Mouse (Mus musculus): ENCODE results near the gene Nlk. TPM values are rescaled to one million over a fixed set of nuclear protein-coding genes. Genes with fewer than 3 reads are reported as not detected.

Nlk gene
- polyA plus RNA-seq, 1 experiment from 2014 or later: 34.4 TPM

GRCm38 (mm10) chr11:78703085-78703484, 5.9 kb upstream of the Nlk start:
- WGBS: 83% methylated on average over 5 of the region's 5 CpGs
- H3K4me3 ChIP-seq (ENCODE audit: low read depth, low read length): no peak overlapping the region
- ATAC-seq (ENCODE audit: low FRiP score) (no peak), DNase-seq (ENCODE audit: low spot score) (no peak)
- no peak overlapping the region for H3K4me2 ChIP-seq (replicated peaks; ENCODE audit: low read depth, low read length)
- no peak overlapping the region for H3K27ac ChIP-seq (ENCODE audit: low read depth, low read length)
- H3K36me3 ChIP-seq (ENCODE audit: control insufficient read depth, insufficient read depth, low read length): no peaks in the 10 kb centered on the region
- H3K9ac ChIP-seq (ENCODE audit: low read depth, low read length): no peak overlapping the region
- no peaks in the 10 kb centered on the region for H3K27me3 ChIP-seq (ENCODE audit: control insufficient read depth, insufficient read depth, low read length)
- H3K4me1 ChIP-seq (replicated peaks; ENCODE audit: control insufficient read depth, insufficient read depth, low read length): no peaks in the 10 kb centered on the region
- no peaks in the 10 kb centered on the region for H3K9me3 ChIP-seq (ENCODE audit: control insufficient read depth, low read length)

GRCm38 (mm10) chr11:78702319-78702718, 5.1 kb upstream of the Nlk start:
- DNase-seq (ENCODE audit: low spot score): no peak
- no peaks in the 10 kb centered on the region for H3K27me3 ChIP-seq (ENCODE audit: control insufficient read depth, insufficient read depth, low read length)
- H3K4me1 ChIP-seq (replicated peaks; ENCODE audit: control insufficient read depth, insufficient read depth, low read length): no peaks in the 10 kb centered on the region
- H3K27ac ChIP-seq (ENCODE audit: low read depth, low read length): no peak overlapping the region
- 79% methylated on average over 3 of the region's 3 CpGs for WGBS
- H3K4me2 ChIP-seq (replicated peaks; ENCODE audit: low read depth, low read length): no peak overlapping the region
- no peaks in the 10 kb centered on the region for H3K36me3 ChIP-seq (ENCODE audit: control insufficient read depth, insufficient read depth, low read length)
- H3K9ac ChIP-seq (ENCODE audit: low read depth, low read length): no peak overlapping the region
- no peak overlapping the region for H3K4me3 ChIP-seq (ENCODE audit: low read depth, low read length)
- no peak for ATAC-seq (ENCODE audit: low FRiP score)
- H3K9me3 ChIP-seq (ENCODE audit: control insufficient read depth, low read length): no peaks in the 10 kb centered on the region

DNA sequence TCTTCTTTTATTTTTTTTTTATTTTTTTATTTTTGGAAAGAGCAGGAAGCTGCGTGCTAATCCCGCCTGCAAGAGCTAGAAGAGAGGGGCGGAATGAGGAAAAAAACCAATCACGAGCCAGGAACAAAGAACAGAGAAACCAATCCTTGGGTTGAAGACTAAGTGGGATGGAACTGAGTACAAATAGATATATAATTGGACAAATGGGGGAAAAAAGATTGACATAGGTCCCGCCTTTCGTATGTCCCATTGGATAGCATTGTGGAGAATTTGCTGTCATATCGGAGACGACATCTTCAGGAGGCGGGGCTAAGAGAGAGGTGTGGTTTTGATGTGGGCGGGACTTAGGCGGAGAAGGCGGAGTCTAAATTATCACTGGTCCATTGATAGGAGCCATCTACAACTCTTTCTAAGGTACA, 589 bp upstream of the Nlk start:
- ATAC-seq (ENCODE audit: low FRiP score): peak; percentile 86
- peak overlapping the region; percentile 88 for H3K4me3 ChIP-seq (ENCODE audit: low read depth, low read length)
- H3K27me3 ChIP-seq (ENCODE audit: control insufficient read depth, insufficient read depth, low read length): no peaks in the 10 kb centered on the region
- H3K9ac ChIP-seq (ENCODE audit: low read depth, low read length): no peak overlapping the region
- H3K4me2 ChIP-seq (replicated peaks; ENCODE audit: low read depth, low read length): 0 out of 2 replicates have a peak overlapping the region, but pooled peaks have one; percentile 25
- no peak overlapping the region for H3K27ac ChIP-seq (ENCODE audit: low read depth, low read length)
- H3K4me1 ChIP-seq (replicated peaks; ENCODE audit: control insufficient read depth, insufficient read depth, low read length): peaks cover 8% of the 10 kb centered on the region
- under 1% methylated on average over 12 of the region's 12 CpGs for WGBS
- H3K36me3 ChIP-seq (ENCODE audit: control insufficient read depth, insufficient read depth, low read length): no peaks in the 10 kb centered on the region
- H3K9me3 ChIP-seq (ENCODE audit: control insufficient read depth, low read length): no peaks in the 10 kb centered on the region
- peak; percentile 95 for DNase-seq (ENCODE audit: low spot score)

GRCm38 (mm10) chr11:78694249-78694648, 2.9 kb downstream of the Nlk start:
- 77% methylated on average over 3 of the region's 3 CpGs for WGBS
- Histone ChIP-seq H3K4me2 (replicated peaks; ENCODE audit: low read depth, low read length) (peak overlapping the region; percentile 8; the same call in 1 of the 2 replicates), H3K9me3 (ENCODE audit: control insufficient read depth, low read length) (no peaks in the 10 kb centered on the region), H3K4me1 (replicated peaks; ENCODE audit: control insufficient read depth, insufficient read depth, low read length) (peaks cover 8% of the 10 kb centered on the region), H3K4me3 (ENCODE audit: low read depth, low read length) (no peak overlapping the region), H3K27ac (ENCODE audit: low read depth, low read length) (no peak overlapping the region), H3K27me3 (ENCODE audit: control insufficient read depth, insufficient read depth, low read length) (no peaks in the 10 kb centered on the region), H3K36me3 (ENCODE audit: control insufficient read depth, insufficient read depth, low read length) (no peaks in the 10 kb centered on the region), H3K9ac (ENCODE audit: low read depth, low read length) (no peak overlapping the region)
- DNase-seq (ENCODE audit: low spot score) (no peak), ATAC-seq (ENCODE audit: low FRiP score) (no peak)

DNA sequence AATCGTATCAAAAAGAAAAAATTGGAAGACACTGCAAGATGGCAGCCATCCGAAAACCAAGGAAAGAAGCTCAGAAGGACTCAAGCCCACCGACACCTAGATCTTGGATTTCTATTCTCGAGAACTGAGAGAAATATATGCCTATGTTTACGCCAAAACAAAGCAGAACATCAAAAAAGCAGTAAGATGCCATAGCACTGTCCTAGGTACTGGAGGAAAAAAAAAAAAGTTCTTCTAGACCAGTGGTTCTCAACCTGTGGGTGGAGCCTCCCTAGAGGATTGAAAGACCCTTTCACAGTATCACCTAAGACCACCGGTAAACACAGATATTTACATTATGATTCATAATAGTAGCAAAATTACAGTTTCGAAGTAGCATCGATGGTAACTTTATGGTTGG, 3.9 kb downstream of the Nlk start:
- H3K36me3 ChIP-seq (ENCODE audit: control insufficient read depth, insufficient read depth, low read length): no peaks in the 10 kb centered on the region
- no peak for ATAC-seq (ENCODE audit: low FRiP score)
- H3K4me3 ChIP-seq (ENCODE audit: low read depth, low read length): no peak overlapping the region
- H3K4me1 ChIP-seq (replicated peaks; ENCODE audit: control insufficient read depth, insufficient read depth, low read length): peaks cover 8% of the 10 kb centered on the region
- H3K27ac ChIP-seq (ENCODE audit: low read depth, low read length): no peak overlapping the region
- H3K9me3 ChIP-seq (ENCODE audit: control insufficient read depth, low read length): no peaks in the 10 kb centered on the region
- H3K27me3 ChIP-seq (ENCODE audit: control insufficient read depth, insufficient read depth, low read length): no peaks in the 10 kb centered on the region
- H3K4me2 ChIP-seq (replicated peaks; ENCODE audit: low read depth, low read length): no peak overlapping the region
- H3K9ac ChIP-seq (ENCODE audit: low read depth, low read length): no peak overlapping the region
- WGBS: 96% methylated on average over 8 of the region's 8 CpGs
- DNase-seq (ENCODE audit: low spot score): no peak

DNA sequence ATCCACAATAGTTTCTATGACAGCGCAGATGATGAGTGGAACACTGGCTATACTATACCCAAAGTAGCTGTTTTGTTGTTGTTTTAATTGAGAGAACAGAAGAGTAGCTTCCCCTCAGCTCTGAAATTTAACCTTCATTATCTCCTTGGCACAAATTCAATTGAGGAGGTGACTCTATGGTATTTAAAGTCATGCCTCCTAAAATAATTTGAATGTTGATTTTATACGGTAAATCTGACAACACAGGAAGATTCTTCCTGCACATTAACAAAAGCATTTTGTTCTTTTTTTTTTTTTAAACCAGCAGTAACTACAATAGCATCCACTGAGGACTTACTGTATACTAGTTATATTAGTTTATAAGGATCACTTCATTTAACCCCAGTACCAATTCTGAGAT, 6.0 kb downstream of the Nlk start:
- peaks cover 8% of the 10 kb centered on the region for H3K4me1 ChIP-seq (replicated peaks; ENCODE audit: control insufficient read depth, insufficient read depth, low read length)
- H3K36me3 ChIP-seq (ENCODE audit: control insufficient read depth, insufficient read depth, low read length): no peaks in the 10 kb centered on the region
- ATAC-seq (ENCODE audit: low FRiP score): no peak
- WGBS: 75% methylated on average over 2 of the region's 2 CpGs
- no peaks in the 10 kb centered on the region for H3K9me3 ChIP-seq (ENCODE audit: control insufficient read depth, low read length)
- no peaks in the 10 kb centered on the region for H3K27me3 ChIP-seq (ENCODE audit: control insufficient read depth, insufficient read depth, low read length)
- no peak overlapping the region for H3K4me3 ChIP-seq (ENCODE audit: low read depth, low read length)
- H3K4me2 ChIP-seq (replicated peaks; ENCODE audit: low read depth, low read length): no peak overlapping the region
- H3K27ac ChIP-seq (ENCODE audit: low read depth, low read length): no peak overlapping the region
- H3K9ac ChIP-seq (ENCODE audit: low read depth, low read length): no peak overlapping the region
- DNase-seq (ENCODE audit: low spot score): no peak

DNA sequence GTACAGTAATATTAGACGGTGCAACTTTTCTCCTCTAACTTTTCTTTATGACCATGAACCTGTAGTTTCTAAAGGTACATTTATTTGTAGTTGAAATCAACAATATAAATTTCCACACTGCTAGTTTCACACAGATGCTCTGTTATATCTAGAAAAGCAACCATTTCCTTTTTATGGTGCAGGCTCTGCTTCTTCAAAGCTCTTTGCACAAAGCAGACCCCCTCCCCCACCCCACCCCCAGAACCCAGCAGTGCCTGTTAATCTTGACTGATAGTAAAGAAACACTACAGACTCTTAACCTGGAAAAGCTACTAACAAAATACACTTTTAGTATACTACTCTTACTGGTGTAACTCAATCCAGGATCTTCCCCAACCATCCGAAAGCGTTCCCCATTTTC, 6.6 kb downstream of the Nlk start:
- DNase-seq (ENCODE audit: low spot score): no peak

DNA sequence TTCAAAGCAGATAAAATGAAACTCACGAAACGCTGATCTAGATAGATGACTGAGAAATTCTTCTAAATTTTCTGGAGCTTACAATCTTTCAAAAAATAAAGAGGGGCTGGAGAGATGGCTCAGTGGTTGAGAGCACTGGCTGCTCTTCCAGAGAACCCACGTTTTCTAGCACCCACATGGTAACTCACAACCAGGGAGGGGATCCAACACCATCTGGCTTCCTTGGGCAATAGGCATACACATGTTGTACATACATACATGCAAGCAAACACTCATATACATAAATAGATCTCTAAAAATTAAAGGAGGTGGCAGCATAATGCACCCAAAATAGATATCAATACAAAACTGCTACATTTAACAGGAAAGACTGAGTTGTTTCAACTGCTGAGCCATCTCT, 16.1 kb downstream of the Nlk start:
- no peak overlapping the region for H3K4me3 ChIP-seq (ENCODE audit: low read depth, low read length)
- H3K36me3 ChIP-seq (ENCODE audit: control insufficient read depth, insufficient read depth, low read length): no peaks in the 10 kb centered on the region
- no peak overlapping the region for H3K4me2 ChIP-seq (replicated peaks; ENCODE audit: low read depth, low read length)
- ATAC-seq (ENCODE audit: low FRiP score) (no peak), DNase-seq (ENCODE audit: low spot score) (no peak)
- no peaks in the 10 kb centered on the region for H3K9me3 ChIP-seq (ENCODE audit: control insufficient read depth, low read length)
- H3K27me3 ChIP-seq (ENCODE audit: control insufficient read depth, insufficient read depth, low read length): no peaks in the 10 kb centered on the region
- 83% methylated on average over 3 of the region's 3 CpGs for WGBS
- no peak overlapping the region for H3K9ac ChIP-seq (ENCODE audit: low read depth, low read length)
- no peaks in the 10 kb centered on the region for H3K4me1 ChIP-seq (replicated peaks; ENCODE audit: control insufficient read depth, insufficient read depth, low read length)
- no peak overlapping the region for H3K27ac ChIP-seq (ENCODE audit: low read depth, low read length)

More for the DNA sequence above, 6.6 kb downstream of the Nlk start:
- H3K9me3 ChIP-seq (ENCODE audit: control insufficient read depth, low read length): no peaks in the 10 kb centered on the region
- H3K36me3 ChIP-seq (ENCODE audit: control insufficient read depth, insufficient read depth, low read length): no peaks in the 10 kb centered on the region
- no peaks in the 10 kb centered on the region for H3K27me3 ChIP-seq (ENCODE audit: control insufficient read depth, insufficient read depth, low read length)
- no peak for ATAC-seq (ENCODE audit: low FRiP score)
- WGBS: 89% methylated on average over 3 of the region's 3 CpGs
- peaks cover 5% of the 10 kb centered on the region for H3K4me1 ChIP-seq (replicated peaks; ENCODE audit: control insufficient read depth, insufficient read depth, low read length)
- no peak overlapping the region for H3K9ac ChIP-seq (ENCODE audit: low read depth, low read length)
- H3K4me3 ChIP-seq (ENCODE audit: low read depth, low read length): no peak overlapping the region
- H3K4me2 ChIP-seq (replicated peaks; ENCODE audit: low read depth, low read length): no peak overlapping the region
- no peak overlapping the region for H3K27ac ChIP-seq (ENCODE audit: low read depth, low read length)

DNA sequence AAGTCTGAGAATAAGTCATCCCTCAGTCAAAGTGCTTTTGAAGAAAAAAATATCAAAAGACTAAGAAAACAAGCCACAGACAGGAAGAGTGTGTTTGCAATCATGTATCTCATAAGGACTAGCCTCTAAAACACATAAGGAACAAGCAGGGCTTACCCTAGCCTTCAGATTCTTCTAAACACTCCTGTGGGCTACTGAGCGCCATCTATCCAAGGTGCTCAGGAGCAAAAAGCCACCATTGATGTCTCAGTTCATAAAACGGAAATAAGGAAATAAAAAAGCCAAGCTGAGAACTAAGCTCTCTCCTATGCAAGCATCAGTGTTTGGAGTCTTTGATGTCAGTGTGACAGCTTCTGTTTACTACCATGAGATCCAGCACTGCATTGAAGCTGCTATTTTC, 18.4 kb downstream of the Nlk start:
- Histone ChIP-seq H3K4me3 (ENCODE audit: low read depth, low read length) (no peak overlapping the region), H3K27me3 (ENCODE audit: control insufficient read depth, insufficient read depth, low read length) (no peaks in the 10 kb centered on the region), H3K9me3 (ENCODE audit: control insufficient read depth, low read length) (no peaks in the 10 kb centered on the region), H3K36me3 (ENCODE audit: control insufficient read depth, insufficient read depth, low read length) (no peaks in the 10 kb centered on the region), H3K27ac (ENCODE audit: low read depth, low read length) (no peak overlapping the region), H3K4me2 (replicated peaks; ENCODE audit: low read depth, low read length) (no peak overlapping the region), H3K4me1 (replicated peaks; ENCODE audit: control insufficient read depth, insufficient read depth, low read length) (no peaks in the 10 kb centered on the region), H3K9ac (ENCODE audit: low read depth, low read length) (no peak overlapping the region)
- ATAC-seq (ENCODE audit: low FRiP score) (no peak), DNase-seq (ENCODE audit: low spot score) (no peak)
- 81% methylated on average over 2 of the region's 2 CpGs for WGBS
